Mouse (Mus musculus): ENCODE measurements around the gene Osbpl11.

The Osbpl11 gene

DNA sequence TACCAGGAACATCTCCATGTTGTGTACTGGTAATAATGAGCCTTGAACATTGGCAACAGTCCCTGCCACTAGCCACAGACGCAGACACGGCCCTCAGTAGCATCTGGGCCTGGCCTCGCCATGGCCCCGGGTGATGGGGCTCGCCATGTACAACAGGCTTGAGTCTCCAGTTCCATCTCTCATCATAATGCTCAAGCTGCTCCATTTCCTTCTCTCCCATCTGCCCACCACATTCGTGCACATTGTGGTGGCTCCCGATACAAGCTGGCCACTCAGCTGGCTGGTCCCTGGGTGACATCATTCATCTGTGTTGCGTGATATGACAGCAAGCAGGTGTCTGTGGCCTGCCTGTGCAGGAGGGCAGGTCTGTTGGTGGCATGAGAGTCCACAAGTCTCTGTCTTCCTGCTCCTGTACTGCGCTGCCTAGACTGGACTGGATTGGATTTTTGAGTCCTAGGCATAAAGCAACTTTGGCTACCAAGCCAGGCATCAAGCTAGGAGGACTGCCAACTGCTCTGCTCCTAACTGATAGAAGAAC is 60.1 kb downstream of the Osbpl11 start:
- DNase-seq, result no peak

DNA sequence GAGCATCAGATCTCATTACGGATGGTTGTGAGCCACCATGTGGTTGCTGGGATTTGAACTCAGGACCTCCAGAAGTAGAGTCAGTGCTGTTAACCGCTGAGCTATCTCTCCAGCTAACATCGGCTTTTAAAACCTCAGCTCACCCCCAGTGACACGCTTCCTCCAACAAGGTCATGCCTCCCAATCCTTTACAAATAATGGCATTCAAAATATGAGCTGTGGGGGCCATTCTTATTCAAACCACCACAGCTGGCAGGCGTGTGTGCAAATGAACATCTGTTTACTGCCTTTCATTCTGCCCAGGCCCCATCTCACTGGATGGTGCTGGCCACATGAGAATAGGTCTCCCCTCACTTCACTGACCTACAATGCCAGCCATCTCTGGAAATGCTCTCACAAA is 61.7 kb downstream of the Osbpl11 start:
- DNase-seq, result no peak

GRCm38 (mm10) chr16:33247006-33247405 is 62.1 kb downstream of the Osbpl11 start:
- no peak for DNase-seq

GRCm38 (mm10) chr16:33250651-33251120 is 65.8 kb downstream of the Osbpl11 start:
- peak; percentile 41 to 42 for DNase-seq

DNA sequence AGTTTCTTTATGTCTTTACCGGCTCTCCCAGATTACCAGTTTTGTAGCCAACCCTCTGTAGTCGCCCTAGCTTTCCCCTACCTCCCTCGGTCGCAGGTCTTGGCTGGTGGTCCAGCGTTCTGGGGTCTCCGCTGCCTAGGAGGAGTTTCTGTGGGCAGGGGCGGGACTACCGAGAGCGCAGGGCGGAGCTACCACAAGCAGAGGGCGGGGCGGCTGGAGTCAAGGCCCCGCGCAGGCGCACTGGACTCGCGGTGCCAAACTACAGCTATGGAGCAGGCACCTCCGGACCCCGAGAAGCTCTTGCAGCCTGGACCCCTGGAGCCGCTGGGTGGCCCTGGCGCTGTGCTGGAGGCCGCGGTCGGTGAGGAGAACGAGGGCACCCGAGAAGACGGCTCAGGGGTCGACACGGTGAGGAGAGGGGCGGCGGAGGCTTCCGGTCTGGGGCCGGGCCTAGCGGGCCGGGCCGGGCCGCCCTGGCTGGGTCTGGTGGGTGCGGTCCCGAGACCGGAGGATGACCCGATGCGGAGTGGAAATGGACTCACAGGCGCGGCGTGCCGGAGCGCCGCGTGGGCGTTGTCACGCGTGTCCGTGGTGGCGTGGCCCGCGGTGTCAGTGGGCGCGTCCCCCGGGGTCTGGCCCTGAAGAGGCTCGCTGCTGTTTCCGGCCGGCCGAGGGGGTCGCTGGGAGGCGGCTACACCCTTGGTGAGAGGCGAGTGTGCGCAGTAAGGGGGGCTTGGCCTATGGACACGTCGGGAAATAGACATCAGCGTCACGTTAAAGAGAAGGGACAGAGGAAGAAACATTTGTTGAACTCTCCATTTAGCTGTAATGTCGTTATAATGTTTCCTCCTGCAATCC is 66.6 kb downstream of the Osbpl11 start, which contains the start of gene Snx4:
Gene Snx4, plus strand, starts transcription at position 249 of the 858 bp plus-strand sequence.
- DNase-seq, result peak; percentile 93 to 98

DNA sequence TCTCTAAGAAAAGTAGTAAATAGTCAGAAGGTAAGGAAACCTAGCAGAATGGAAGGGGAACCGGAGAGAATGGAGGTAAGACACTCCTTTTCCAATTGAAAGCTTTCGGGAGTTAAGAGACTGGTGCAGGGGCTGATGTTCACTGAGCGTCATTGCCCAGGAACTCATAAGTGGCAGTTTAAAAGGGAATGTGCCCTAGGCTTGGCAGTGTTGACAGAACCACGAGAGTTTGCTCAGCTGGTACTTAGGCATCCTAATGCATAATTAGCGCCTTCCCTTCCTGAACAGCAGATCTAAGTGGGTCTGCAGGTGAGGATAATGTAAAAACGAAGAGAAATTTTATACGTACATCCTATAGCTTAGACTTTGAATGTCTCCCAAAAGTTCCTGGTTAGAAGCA is 70.7 kb downstream of the Osbpl11 start:
- no peak for DNase-seq

GRCm38 (mm10) chr16:33258530-33258929 is 73.7 kb downstream of the Osbpl11 start:
- DNase-seq, result no peak

GRCm38 (mm10) chr16:33259824-33260223 is 75.0 kb downstream of the Osbpl11 start:
- no peak for DNase-seq

DNA sequence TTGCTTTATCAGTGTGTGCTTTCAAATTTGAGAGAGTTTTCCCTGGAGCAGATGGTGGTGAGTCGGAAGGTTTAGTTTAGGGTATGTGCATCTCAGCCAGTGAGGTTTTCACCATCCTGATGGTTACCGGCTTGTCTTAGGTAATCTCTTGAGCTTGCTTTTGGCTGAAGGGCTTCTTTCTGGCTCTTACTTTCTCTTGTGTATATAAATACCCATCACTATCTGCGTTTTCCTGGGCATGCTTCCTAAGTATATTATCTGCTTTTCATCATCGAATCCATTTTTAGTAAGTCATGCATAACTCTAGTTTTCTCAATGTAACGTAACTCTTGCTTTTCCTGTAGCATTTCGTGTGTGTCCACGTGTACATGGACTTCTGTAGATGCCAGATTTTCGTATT is 76.0 kb downstream of the Osbpl11 start:
- DNase-seq, result no peak

DNA sequence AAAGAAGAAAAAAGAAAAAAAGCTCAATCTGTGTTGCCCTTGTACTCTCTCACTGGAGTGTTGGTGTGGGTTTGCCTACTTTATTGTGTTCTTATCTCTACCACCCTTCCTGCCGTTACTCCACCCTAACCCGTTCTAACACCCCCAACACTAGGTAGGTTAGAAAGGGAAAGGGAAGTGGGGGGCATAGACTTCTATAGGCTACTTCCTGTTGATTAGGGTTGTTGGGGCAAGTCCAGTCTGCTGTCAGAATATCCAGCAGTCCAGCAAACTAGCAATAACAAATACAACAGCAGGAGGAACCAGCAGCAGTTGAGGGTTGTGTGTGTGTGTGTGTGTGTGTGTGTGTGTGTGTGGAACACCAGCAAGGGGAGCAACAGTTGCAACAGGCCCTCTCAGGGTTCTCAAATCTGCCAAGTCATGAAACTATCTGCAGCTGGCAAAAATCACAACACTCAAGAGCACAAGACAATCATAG is 76.8 kb downstream of the Osbpl11 start:
- DNase-seq, result no peak

GRCm38 (mm10) chr16:33262096-33262495 is 77.2 kb downstream of the Osbpl11 start:
- DNase-seq, result no peak

DNA sequence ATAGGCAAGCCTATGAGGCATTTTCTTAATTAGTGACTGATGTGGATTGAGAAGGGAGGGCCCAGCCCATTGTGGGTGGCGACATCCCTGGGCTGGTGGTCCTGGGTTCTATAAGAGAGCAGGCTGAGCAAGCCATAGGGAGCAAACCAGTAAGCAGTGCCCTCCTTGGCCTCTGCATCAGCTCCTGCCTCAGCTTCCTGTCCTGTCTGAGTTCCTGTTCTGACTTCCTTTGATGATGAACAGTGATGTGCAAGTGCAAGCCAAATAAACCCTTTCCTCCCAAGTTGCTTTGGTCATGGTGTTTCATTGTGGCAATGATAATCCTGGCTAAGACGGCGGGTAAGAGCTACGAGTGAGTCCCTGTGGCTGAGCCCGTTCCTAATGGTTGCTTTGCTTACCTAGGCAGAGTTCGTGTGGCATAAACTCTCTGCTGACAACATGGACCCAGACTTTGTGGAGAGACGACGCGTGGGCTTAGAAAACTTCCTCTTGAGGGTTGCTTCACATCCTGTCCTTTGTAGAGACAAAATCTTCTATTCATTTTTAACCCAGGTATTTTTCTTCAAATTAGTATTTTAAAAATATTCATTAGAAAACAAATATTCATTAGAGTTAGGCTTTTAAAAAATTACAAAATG is 82.9 kb downstream of the Osbpl11 start:
- no peak for DNase-seq

- no peak for DNase-seq
Measured at GRCm38 (mm10) chr16:33271824-33272223, 87.0 kb downstream of the Osbpl11 start.

DNA sequence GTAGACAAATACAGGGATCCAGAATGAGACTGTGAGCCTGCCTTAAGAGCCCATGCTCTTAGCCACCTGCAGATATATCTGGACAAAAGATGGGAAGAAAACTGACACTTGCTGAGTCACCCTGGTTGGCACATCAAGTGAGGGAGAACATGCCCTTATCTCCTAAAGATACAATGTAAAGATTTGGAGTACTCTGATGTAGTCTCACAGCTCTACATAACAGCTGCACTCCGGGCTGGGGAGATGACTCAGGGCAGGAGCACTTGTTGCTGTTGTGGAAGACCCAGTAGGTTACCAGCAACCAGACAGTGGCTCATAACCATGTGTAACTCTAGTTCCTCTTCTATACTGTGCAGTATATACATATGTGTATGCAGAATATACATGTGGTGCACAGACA is 98.2 kb downstream of the Osbpl11 start:
- DNase-seq, result no peak

- no peak for DNase-seq
Measured at GRCm38 (mm10) chr16:33288536-33288935, 103.7 kb downstream of the Osbpl11 start.

GRCm38 (mm10) chr16:33289981-33290380 is 105.1 kb downstream of the Osbpl11 start:
- peak in 1 of 2 experiments; percentile 17 for DNase-seq

GRCm38 (mm10) chr16:33292241-33292640 is 107.4 kb downstream of the Osbpl11 start:
- DNase-seq, result no peak
